Mouse (Mus musculus) midbrain, embryonic 15.5 days (tissue): ENCODE data around the gene Krt13. TPM values are rescaled to one million over a fixed set of nuclear protein-coding genes. Genes with fewer than 3 reads are reported as not detected.

ENCODE experiments used
- ATAC-seq: fragments of 200-750 bp; cut with Nextera tagmentation; replicated peaks from 2 replicates; pipeline ENCODE4 v1.8.0; 2017; ENCODE audit warnings: moderate TSS enrichment
- H3K27ac ChIP-seq: fragments of 300-500 bp; sonication (generic); 2 replicates; pipeline ENCODE4 v1.5.1; 2015; ENCODE audit warnings: mild to moderate bottlenecking, inconsistent platforms
- H3K27me3 ChIP-seq: fragments of 300-500 bp; sonication (generic); replicated peaks from 2 replicates; pipeline ENCODE4 v1.6.1; 2015; ENCODE audit warnings: inconsistent platforms
- H3K36me3 ChIP-seq: fragments of 300-500 bp; sonication (generic); replicated peaks from 2 replicates; pipeline ENCODE4 v1.6.1; 2015; ENCODE audit warnings: inconsistent platforms
- H3K4me1 ChIP-seq: fragments of 300-500 bp; sonication (generic); 2 replicates; pipeline ENCODE4 v1.6.1; 2015; ENCODE audit warnings: inconsistent platforms
- H3K4me2 ChIP-seq: fragments of 300-500 bp; sonication (generic); 2 replicates; pipeline ENCODE4 v1.6.1; 2015; ENCODE audit warnings: inconsistent platforms, mild to moderate bottlenecking, moderate library complexity
- H3K4me3 ChIP-seq: fragments of 300-500 bp; sonication (generic); 2 replicates; pipeline ENCODE4 v1.5.1; 2015; ENCODE audit warnings: mild to moderate bottlenecking, inconsistent platforms
- H3K9ac ChIP-seq: fragments of 300-500 bp; sonication (generic); 2 replicates; pipeline ENCODE4 v1.6.1; 2015; ENCODE audit warnings: mild to moderate bottlenecking, inconsistent platforms
- H3K9me3 ChIP-seq: fragments of 300-500 bp; sonication (generic); 2 replicates; pipeline ENCODE4 v1.6.1; 2016; ENCODE audit warnings: inconsistent platforms
- WGBS: fragments of 180-500 bp; shearing (Covaris S2); methylation state at CpG from one replicate; pipeline ENCODE4 v1.1.7; 2015; ENCODE audit warnings: mixed read lengths; 5-methylcytosine and 5-hydroxymethylcytosine counted together
- polyA plus RNA-seq: library from polyadenylated mRNA; unstranded; fragments of >200 nt; fragmentation: Nextera tagmentation; extraction: Ambion mirVana; gene quantifications from 2 replicates; pipeline ENCODE4 v1.2.1, GENCODE M21; 2015

Krt13 gene
- 0.26 TPM in 1 of 2 replicates, not detected in the other for polyA plus RNA-seq

DNA sequence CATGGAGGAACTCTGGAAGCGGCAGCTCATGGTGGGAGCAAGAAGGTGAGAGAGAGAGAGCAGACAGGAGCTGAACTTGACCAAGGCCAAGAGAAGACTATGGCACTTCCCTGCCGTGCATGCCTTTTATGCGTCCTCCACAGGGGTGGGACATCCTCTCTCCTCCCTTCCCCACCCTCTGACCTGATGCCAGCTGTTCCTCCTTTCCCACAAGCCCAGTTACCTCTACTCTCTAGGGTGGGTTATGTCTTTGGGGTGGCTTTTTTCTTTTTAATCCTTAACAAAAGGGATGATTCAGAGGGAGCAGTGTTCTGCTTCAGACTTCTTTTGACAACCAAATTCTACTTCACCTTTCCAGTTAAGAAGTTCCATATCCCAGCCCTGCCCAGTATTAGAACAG, at the start of gene Krt13:
Gene Krt13, minus strand, starts transcription at position 101 of the 400 bp plus-strand sequence.
- Histone ChIP-seq H3K9ac (no peak within 1 kb of the TSS), H3K36me3 (no peaks in the 10 kb centered on the region), H3K9me3 (no peaks in the 10 kb centered on the region), H3K4me3 (no peak within 1 kb of the TSS), H3K4me1 (no peaks in the 10 kb centered on the region), H3K4me2 (no peak within 1 kb of the TSS), H3K27ac (no peak within 1 kb of the TSS), H3K27me3 (no peaks in the 10 kb centered on the region)
- WGBS: 81% methylated on average over 3 of the region's 3 CpGs
- no peak for ATAC-seq

GRCm38 (mm10) chr11:100168765-100169762, 47.7 kb upstream of the Krt13 start:
- Histone ChIP-seq H3K9me3 (no peaks in the 10 kb centered on the region), H3K36me3 (no peaks in the 10 kb centered on the region), H3K9ac (no peak overlapping the region), H3K4me2 (no peak overlapping the region), H3K27me3 (no peaks in the 10 kb centered on the region), H3K27ac (no peak overlapping the region), H3K4me1 (peaks cover 3% of the 10 kb centered on the region; the same call in 1 of the 2 replicates), H3K4me3 (no peak overlapping the region)
- WGBS: 34% methylated on average over 14 of the region's 14 CpGs
- no peak for ATAC-seq

DNA sequence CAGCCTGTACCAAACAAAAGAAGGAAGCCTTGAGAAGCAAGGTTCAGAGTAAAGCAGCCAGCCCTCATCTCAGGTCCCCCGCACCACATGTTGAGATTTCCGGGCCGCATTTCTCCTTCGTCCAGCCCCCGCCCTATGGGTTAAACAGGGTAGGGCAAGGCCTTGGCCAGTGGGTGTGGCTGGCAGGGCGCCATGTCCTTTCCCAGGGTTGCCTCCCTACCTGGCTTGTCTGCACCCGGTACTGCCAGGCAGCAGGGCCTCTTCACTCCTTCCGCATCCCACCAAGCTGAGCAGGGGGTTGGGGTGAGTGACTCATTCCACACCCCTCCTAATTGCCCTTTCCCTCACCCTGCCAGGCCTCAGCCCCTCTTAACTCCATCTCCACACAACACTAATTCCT, 46.7 kb upstream of the Krt13 start:
- no peaks in the 10 kb centered on the region for H3K27me3 ChIP-seq
- peaks cover 3% of the 10 kb centered on the region; the same call in 1 of the 2 replicates for H3K4me1 ChIP-seq
- no peaks in the 10 kb centered on the region for H3K9me3 ChIP-seq
- WGBS: 90% methylated on average over 8 of the region's 8 CpGs
- H3K36me3 ChIP-seq: no peaks in the 10 kb centered on the region
- H3K27ac ChIP-seq: no peak overlapping the region
- no peak overlapping the region for H3K9ac ChIP-seq
- ATAC-seq: no peak
- no peak overlapping the region for H3K4me3 ChIP-seq
- no peak overlapping the region for H3K4me2 ChIP-seq

DNA sequence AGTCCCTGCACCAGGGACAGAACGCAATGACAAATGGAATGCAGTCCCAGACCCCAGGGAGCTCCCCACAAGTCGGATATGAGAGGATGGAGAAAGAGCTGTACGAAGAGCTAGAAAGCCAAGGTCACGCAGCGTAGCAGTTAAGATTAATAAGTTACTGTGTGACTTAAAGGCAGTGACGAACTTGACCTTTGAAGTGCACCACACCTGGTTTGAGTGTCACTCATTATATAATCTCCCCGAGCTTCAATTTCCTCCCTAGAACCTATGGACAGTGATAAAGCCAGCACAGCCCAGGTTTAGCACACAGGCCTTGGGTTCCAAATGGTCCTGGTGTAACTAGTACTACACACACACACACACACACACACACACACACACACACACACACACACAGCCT, 43.0 kb upstream of the Krt13 start:
- H3K27me3 ChIP-seq: no peaks in the 10 kb centered on the region
- no peaks in the 10 kb centered on the region for H3K9me3 ChIP-seq
- H3K36me3 ChIP-seq: no peaks in the 10 kb centered on the region
- H3K9ac ChIP-seq: no peak overlapping the region
- no peak overlapping the region for H3K4me2 ChIP-seq
- H3K4me3 ChIP-seq: no peak overlapping the region
- H3K27ac ChIP-seq: no peak overlapping the region
- ATAC-seq: no peak
- 72% methylated on average over 7 of the region's 7 CpGs for WGBS
- H3K4me1 ChIP-seq: peaks cover 3% of the 10 kb centered on the region; the same call in 1 of the 2 replicates

DNA sequence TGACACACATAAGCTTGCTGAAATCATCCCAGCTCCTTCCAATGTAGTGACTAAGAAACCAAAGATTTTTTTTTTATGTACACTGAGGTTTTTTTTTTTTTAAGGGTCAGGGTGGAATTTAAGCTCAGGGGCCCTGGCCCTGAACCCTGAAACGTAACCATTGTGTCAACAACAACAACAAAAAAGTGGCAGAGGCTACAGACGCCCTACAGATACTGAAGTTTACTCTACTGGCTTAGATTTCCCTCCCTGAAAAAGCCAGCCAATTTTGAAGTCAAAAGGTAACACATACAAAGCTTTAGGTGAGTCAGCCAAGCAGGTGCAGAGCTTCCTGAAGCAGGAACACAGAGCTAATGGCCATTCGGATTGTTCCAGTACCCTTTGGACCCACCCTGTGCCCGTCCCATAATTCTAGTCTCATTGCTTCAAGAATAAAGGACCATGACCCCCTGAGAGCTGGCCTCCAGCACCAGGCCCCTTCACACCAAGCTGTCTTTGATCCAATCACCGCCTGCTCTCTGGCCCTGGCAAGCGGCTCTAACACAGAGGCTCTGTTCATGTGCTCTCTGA, 36.6 kb upstream of the Krt13 start:
- Histone ChIP-seq H3K4me3 (no peak overlapping the region), H3K4me2 (no peak overlapping the region), H3K9ac (no peak overlapping the region), H3K27me3 (no peaks in the 10 kb centered on the region), H3K36me3 (no peaks in the 10 kb centered on the region), H3K27ac (no peak overlapping the region), H3K9me3 (no peaks in the 10 kb centered on the region), H3K4me1 (no peaks in the 10 kb centered on the region)
- WGBS: 74% methylated on average over 6 of the region's 6 CpGs
- ATAC-seq: no peak

DNA sequence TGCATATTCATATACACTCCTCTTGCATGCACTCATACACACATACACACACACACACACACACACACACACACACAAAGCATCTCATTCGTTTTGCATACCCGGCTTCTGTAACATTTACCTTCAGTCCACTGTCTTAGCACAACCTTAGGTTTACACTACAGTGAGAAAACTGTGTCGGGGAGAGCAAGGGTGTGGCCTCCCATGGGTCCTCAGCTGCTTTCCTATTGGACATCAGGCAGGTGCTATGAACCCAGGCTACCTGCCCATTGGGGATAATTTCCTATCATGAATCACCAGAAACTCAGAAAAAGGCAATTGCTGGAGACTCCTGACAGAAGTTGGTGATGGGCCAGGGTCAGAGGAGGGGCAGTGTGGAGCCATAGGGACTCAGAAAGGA, 36.0 kb upstream of the Krt13 start:
- H3K27ac ChIP-seq: no peak overlapping the region
- H3K36me3 ChIP-seq: no peaks in the 10 kb centered on the region
- H3K27me3 ChIP-seq: no peaks in the 10 kb centered on the region
- no peaks in the 10 kb centered on the region for H3K4me1 ChIP-seq
- no peak for ATAC-seq
- no peak overlapping the region for H3K9ac ChIP-seq
- H3K4me3 ChIP-seq: no peak overlapping the region
- no peak overlapping the region for H3K4me2 ChIP-seq
- no peaks in the 10 kb centered on the region for H3K9me3 ChIP-seq
- 84% methylated on average over 3 of the region's 3 CpGs for WGBS

- ATAC-seq: no peak
- Histone ChIP-seq H3K9ac (no peak overlapping the region), H3K36me3 (no peaks in the 10 kb centered on the region), H3K4me3 (no peak overlapping the region), H3K27ac (no peak overlapping the region), H3K4me2 (no peak overlapping the region), H3K4me1 (no peaks in the 10 kb centered on the region), H3K9me3 (no peaks in the 10 kb centered on the region), H3K27me3 (no peaks in the 10 kb centered on the region)
- WGBS: 72% methylated on average over 8 of the region's 8 CpGs
Measured at GRCm38 (mm10) chr11:100155497-100156255, 34.3 kb upstream of the Krt13 start.

GRCm38 (mm10) chr11:100148615-100149330, 27.4 kb upstream of the Krt13 start, which contains the start of gene Krt19:
TSS of gene Krt19 (minus strand) at chr11:100148665.
- WGBS: 37% methylated on average over 9 of the region's 9 CpGs
- no peak within 1 kb of the TSS for H3K27ac ChIP-seq
- no peak within 1 kb of the TSS for H3K4me2 ChIP-seq
- ATAC-seq: no peak
- no peaks in the 10 kb centered on the region for H3K36me3 ChIP-seq
- H3K27me3 ChIP-seq: peaks cover 27% of the 10 kb centered on the region
- no peaks in the 10 kb centered on the region for H3K9me3 ChIP-seq
- H3K4me1 ChIP-seq: peaks cover 10% of the 10 kb centered on the region
- no peak within 1 kb of the TSS for H3K9ac ChIP-seq
- H3K4me3 ChIP-seq: no peak within 1 kb of the TSS

- peaks cover 10% of the 10 kb centered on the region for H3K4me1 ChIP-seq
- H3K4me3 ChIP-seq: no peak overlapping the region
- no peak for ATAC-seq
- 80% methylated on average over 5 of the region's 5 CpGs for WGBS
- H3K36me3 ChIP-seq: no peaks in the 10 kb centered on the region
- H3K4me2 ChIP-seq: no peak overlapping the region
- H3K9me3 ChIP-seq: no peaks in the 10 kb centered on the region
- H3K27ac ChIP-seq: no peak overlapping the region
- H3K27me3 ChIP-seq: peaks cover 27% of the 10 kb centered on the region
- H3K9ac ChIP-seq: no peak overlapping the region
Measured at GRCm38 (mm10) chr11:100147566-100148353, 26.4 kb upstream of the Krt13 start.

DNA sequence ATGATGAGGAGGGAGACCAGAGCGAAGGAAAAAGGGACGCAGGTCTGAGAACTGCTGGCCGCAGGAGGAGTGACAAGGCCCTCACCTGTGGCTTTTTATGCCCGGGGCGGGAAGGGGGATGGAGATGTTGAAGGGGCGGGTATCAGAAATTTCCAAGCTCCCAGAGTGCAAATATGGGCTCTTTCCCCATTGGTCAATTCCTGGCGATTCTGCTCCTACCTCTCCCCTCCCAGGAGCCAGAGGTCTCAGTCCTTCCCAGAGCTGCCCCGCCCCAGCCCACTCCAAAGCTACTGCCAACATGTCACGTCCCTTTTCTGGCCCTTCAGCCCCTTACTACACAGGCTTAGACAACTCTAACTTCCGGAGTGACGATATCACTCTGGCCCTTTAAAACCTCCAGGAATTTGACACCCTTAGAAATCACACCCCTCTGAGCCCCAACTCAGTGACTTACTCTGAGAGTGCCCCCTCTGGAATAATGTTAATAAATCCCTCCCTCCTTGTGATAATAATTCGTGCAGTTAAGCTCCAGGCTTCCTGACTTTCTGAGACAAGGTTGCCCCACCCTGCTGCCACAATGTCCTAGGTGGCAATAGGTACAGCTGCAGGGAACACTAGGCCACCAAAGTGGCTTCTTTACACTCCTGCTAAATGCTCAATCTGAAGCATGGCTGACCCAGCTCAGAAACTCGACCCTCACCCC, 24.6 kb upstream of the Krt13 start:
- peaks cover 27% of the 10 kb centered on the region for H3K27me3 ChIP-seq
- WGBS: 4% methylated on average over 13 of the region's 13 CpGs
- no peaks in the 10 kb centered on the region for H3K9me3 ChIP-seq
- H3K4me1 ChIP-seq: peaks cover 10% of the 10 kb centered on the region
- H3K9ac ChIP-seq: no peak overlapping the region
- no peaks in the 10 kb centered on the region for H3K36me3 ChIP-seq
- H3K27ac ChIP-seq: no peak overlapping the region
- peak overlapping the region; percentile 26 for H3K4me3 ChIP-seq
- peak overlapping the region; percentile 49 for H3K4me2 ChIP-seq
- no peak for ATAC-seq

- 2% methylated on average over 20 of the region's 20 CpGs for WGBS
- peaks cover 10% of the 10 kb centered on the region for H3K4me1 ChIP-seq
Measured at GRCm38 (mm10) chr11:100145104-100145503, 23.7 kb upstream of the Krt13 start.

More at GRCm38 (mm10) chr11:100145104-100145503, 23.7 kb upstream of the Krt13 start:
- Histone ChIP-seq H3K9ac (no peak overlapping the region), H3K27ac (no peak overlapping the region), H3K4me3 (peak overlapping the region; percentile 26), H3K27me3 (peaks cover 27% of the 10 kb centered on the region), H3K9me3 (no peaks in the 10 kb centered on the region), H3K36me3 (no peaks in the 10 kb centered on the region), H3K4me2 (peak overlapping the region; percentile 49)
- ATAC-seq: no peak
